Mouse (Mus musculus): Measurements from ENCODE around the gene Arhgef28. TPM values are rescaled to one million over a fixed set of nuclear protein-coding genes. Genes with fewer than 3 reads are reported as not detected.

The Arhgef28 gene
- polyA plus RNA-seq, 1 experiment from 2014 or later, result 9.3 TPM

GRCm38 (mm10) chr13:97859071-97859470 is 347.2 kb downstream of the Arhgef28 start:
- Histone ChIP-seq H3K4me2 (no peak overlapping the region), H3K27me3 (replicated peaks) (no peaks in the 10 kb centered on the region), H3K4me3 (no peak overlapping the region), H3K9ac (no peak overlapping the region), H3K4me1 (peaks cover 16% of the 10 kb centered on the region), H3K27ac (replicated peaks) (no peak overlapping the region), H3K9me3 (no peaks in the 10 kb centered on the region), H3K36me3 (no peaks in the 10 kb centered on the region)
- ATAC-seq (ENCODE audit: extremely low read depth, insufficient number of reproducible peaks, low FRiP score, low TSS enrichment), result no peak
- 78% methylated on average over 3 of the region's 3 CpGs for WGBS

- Histone ChIP-seq H3K4me2 (no peak overlapping the region), H3K36me3 (no peaks in the 10 kb centered on the region), H3K4me3 (no peak overlapping the region), H3K4me1 (peaks cover 25% of the 10 kb centered on the region), H3K9me3 (no peaks in the 10 kb centered on the region), H3K9ac (no peak overlapping the region), H3K27ac (replicated peaks) (peak overlapping the region; percentile 30; the same call in 1 of the 2 replicates), H3K27me3 (replicated peaks) (no peaks in the 10 kb centered on the region)
- ATAC-seq (ENCODE audit: extremely low read depth, insufficient number of reproducible peaks, low FRiP score, low TSS enrichment), result no peak
- WGBS, result 58% methylated on average over 6 of the region's 6 CpGs
Observed at GRCm38 (mm10) chr13:97857860-97858259, 348.4 kb downstream of the Arhgef28 start.

GRCm38 (mm10) chr13:97853356-97853968 is 352.8 kb downstream of the Arhgef28 start:
- H3K9ac ChIP-seq, result no peak overlapping the region
- H3K36me3 ChIP-seq, result no peaks in the 10 kb centered on the region
- H3K4me1 ChIP-seq, result peaks cover 24% of the 10 kb centered on the region
- H3K9me3 ChIP-seq, result no peaks in the 10 kb centered on the region
- no peak for ATAC-seq (ENCODE audit: extremely low read depth, insufficient number of reproducible peaks, low FRiP score, low TSS enrichment)
- H3K27ac ChIP-seq (replicated peaks), result 0 out of 2 replicates have a peak overlapping the region, but pooled peaks have one; percentile 17
- WGBS, result 36% methylated on average over 8 of the region's 8 CpGs
- H3K27me3 ChIP-seq (replicated peaks), result no peaks in the 10 kb centered on the region
- H3K4me2 ChIP-seq, result no peak overlapping the region
- H3K4me3 ChIP-seq, result no peak overlapping the region

Other genes starting within 250 kb of the Arhgef28 start
- 13.5 and 15.0 TPM in 2 replicates for gene Utp15, start 56.6 kb upstream of the Arhgef28 start, polyA plus RNA-seq (2015; fragmentation: Nextera tagmentation; extraction: Ambion mirVana)
- 14.1 and 14.8 TPM in 2 replicates for gene Ankra2, start 56.6 kb upstream of the Arhgef28 start, polyA plus RNA-seq (2015; fragmentation: Nextera tagmentation; extraction: Ambion mirVana)
- gene Gm21976, start 73.4 kb upstream of the Arhgef28 start, polyA plus RNA-seq (2015; fragmentation: Nextera tagmentation; extraction: Ambion mirVana), result not detected in 2 replicates
- 385 and 447 TPM in 2 replicates for gene Btf3, start 110.6 kb upstream of the Arhgef28 start, polyA plus RNA-seq (2015; fragmentation: Nextera tagmentation; extraction: Ambion mirVana)
- gene Foxd1, start 147.8 kb upstream of the Arhgef28 start, polyA plus RNA-seq (2015; fragmentation: Nextera tagmentation; extraction: Ambion mirVana), result 0.04 TPM in 2 replicates